Mouse (Mus musculus) limb, embryonic 14.5 days (tissue): ENCODE measurements around the gene Samt2. TPM values are rescaled to one million over a fixed set of nuclear protein-coding genes. Genes with fewer than 3 reads are reported as not detected.
"Not testable (repeated sequence)": the region's sequence is repeated elsewhere in the genome, so short reads cannot be mapped to it uniquely, and the experiment has no call there.

Experiments used
- ATAC-seq: fragments of 200-750 bp; cut with Nextera tagmentation; 2 replicates; pipeline ENCODE4 v1.8.0; 2017; ENCODE audit warnings: low read depth, moderate number of reproducible peaks, moderate TSS enrichment; ENCODE audit not compliant: low FRiP score
- DNase-seq: peaks from one replicate; pipeline ENCODE4 v3.0.0-alpha.2; 2015; ENCODE audit warnings: low spot score
- H3K27ac ChIP-seq: fragments of 300-500 bp; sonication (generic); replicated peaks from 2 replicates; pipeline ENCODE4 v1.5.1; 2014; ENCODE audit warnings: low read depth, mild to moderate bottlenecking, low read length, moderate library complexity, mixed read lengths
- H3K27me3 ChIP-seq: fragments of 300-500 bp; sonication (generic); 2 replicates; pipeline ENCODE4 v1.6.1; 2014; ENCODE audit warnings: low read length, mixed read lengths; ENCODE audit not compliant: control insufficient read depth, insufficient read depth
- H3K36me3 ChIP-seq: fragments of 300-500 bp; sonication (generic); 2 replicates; pipeline ENCODE4 v1.6.1; 2014; ENCODE audit warnings: mild to moderate bottlenecking, low read length, moderate library complexity, mixed read lengths; ENCODE audit not compliant: control insufficient read depth, insufficient read depth
- H3K4me1 ChIP-seq: fragments of 300-500 bp; sonication (generic); 2 replicates; pipeline ENCODE4 v1.6.1; 2014; ENCODE audit warnings: antibody characterized with exemption, low read length, mixed read lengths; ENCODE audit not compliant: control insufficient read depth, insufficient read depth
- H3K4me2 ChIP-seq: fragments of 300-500 bp; sonication (generic); replicated peaks from 2 replicates; pipeline ENCODE4 v1.6.1; 2014; ENCODE audit warnings: low read depth, mild to moderate bottlenecking, low read length, moderate library complexity; ENCODE audit not compliant: severe bottlenecking
- H3K4me3 ChIP-seq: fragments of 300-500 bp; sonication (generic); replicated peaks from 2 replicates; pipeline ENCODE4 v1.5.1; 2014; ENCODE audit warnings: low read length
- H3K9ac ChIP-seq: fragments of 300-500 bp; sonication (generic); 2 replicates; pipeline ENCODE4 v1.6.1; 2014; ENCODE audit warnings: mild to moderate bottlenecking, low read depth, low read length, moderate library complexity; ENCODE audit not compliant: severe bottlenecking
- H3K9me3 ChIP-seq: fragments of 300-500 bp; sonication (generic); 2 replicates; pipeline ENCODE4 v1.6.1; 2016; ENCODE audit warnings: low read length; ENCODE audit not compliant: control insufficient read depth
- WGBS: fragments of 180-500 bp; shearing (Covaris S2); extraction: QIAGEN DNeasy Blood & Tissue Kit; methylation state at CpG from one replicate; pipeline ENCODE4 v1.1.7; 2014; 5-methylcytosine and 5-hydroxymethylcytosine counted together
- polyA plus RNA-seq, 2 experiments: library from polyadenylated mRNA; depleted of rRNA in 1 of 2; stranded (reverse) in 1 of 2; unstranded in 1 of 2; fragments of >200 nt; fragmentation: Nextera tagmentation in 1 of 2; extraction: Ambion mirVana in 1 of 2; gene quantifications; 2 replicates each; pipeline versions ENCODE4 v1.2.1 to v1.2.3; 2012 to 2014

Samt2 gene
- polyA plus RNA-seq (2012; rRNA removed) (not detected in 2 replicates), polyA plus RNA-seq (2014; fragmentation: Nextera tagmentation; extraction: Ambion mirVana) (not detected in 2 replicates)

GRCm38 (mm10) chrX:154579260-154579659 lies at the start of gene Samt2:
Gene Samt2, minus strand, starts transcription at chrX:154579360.
- not testable (repeated sequence) for H3K9ac ChIP-seq, H3K4me2 ChIP-seq, H3K4me3 ChIP-seq, ATAC-seq, H3K9me3 ChIP-seq, H3K27me3 ChIP-seq, H3K4me1 ChIP-seq, H3K36me3 ChIP-seq, H3K27ac ChIP-seq, DNase-seq
- WGBS = 66% methylated on average over 2 of the region's 2 CpGs

Other genes with a start within 250 kb of the Samt2 start
- gene 4930524N10Rik, start 236.0 kb downstream of the Samt2 start, polyA plus RNA-seq (2012; rRNA removed) = not detected in 2 replicates
- gene 4930524N10Rik, start 236.0 kb downstream of the Samt2 start, polyA plus RNA-seq (2014; fragmentation: Nextera tagmentation; extraction: Ambion mirVana) = not detected in 2 replicates
- not detected in 2 replicates for gene Samt4, start 97.4 kb downstream of the Samt2 start, polyA plus RNA-seq (2012; rRNA removed)
- not detected in 2 replicates for gene Samt4, start 97.4 kb downstream of the Samt2 start, polyA plus RNA-seq (2014; fragmentation: Nextera tagmentation; extraction: Ambion mirVana)